Mouse (Mus musculus) right cerebral cortex, postnatal 36 days (tissue): Measurements from ENCODE around the gene Tacc3.

Source experiments
- DNase-seq, 2 experiments: peaks; one replicate each; pipeline ENCODE4 v3.0.0; 2022; ENCODE audit warnings: low spot score in 2 of 2, mixed read lengths in 1 of 2

The Tacc3 gene

GRCm38 (mm10) chr5:33694848-33695717 is 37.2 kb downstream of the Tacc3 start:
- DNase-seq: peak in 1 of 2 experiments; percentile 29

GRCm38 (mm10) chr5:33695718-33696121 is 37.8 kb downstream of the Tacc3 start:
- DNase-seq: no peak

- DNase-seq: no peak
Observed at GRCm38 (mm10) chr5:33696430-33696829, 38.5 kb downstream of the Tacc3 start.

GRCm38 (mm10) chr5:33697534-33697933 is 39.6 kb downstream of the Tacc3 start:
- no peak for DNase-seq

GRCm38 (mm10) chr5:33697947-33698512 is 40.1 kb downstream of the Tacc3 start:
- peak; percentile 44 to 64 for DNase-seq

GRCm38 (mm10) chr5:33698669-33699068 is 40.7 kb downstream of the Tacc3 start:
- DNase-seq: no peak

- DNase-seq: no peak
Observed at GRCm38 (mm10) chr5:33700010-33700409, 42.1 kb downstream of the Tacc3 start.

GRCm38 (mm10) chr5:33701832-33702231 is 43.9 kb downstream of the Tacc3 start:
- no peak for DNase-seq

- DNase-seq: no peak
Observed at GRCm38 (mm10) chr5:33703999-33704398, 46.1 kb downstream of the Tacc3 start.

GRCm38 (mm10) chr5:33704945-33705611 is 47.1 kb downstream of the Tacc3 start:
- DNase-seq: peak in 1 of 2 experiments; percentile 47

- DNase-seq: no peak
Observed at GRCm38 (mm10) chr5:33705612-33706349, 47.9 kb downstream of the Tacc3 start.

- DNase-seq: no peak
Observed at GRCm38 (mm10) chr5:33706350-33706629, 48.4 kb downstream of the Tacc3 start.

GRCm38 (mm10) chr5:33707163-33707562 is 49.2 kb downstream of the Tacc3 start:
- no peak for DNase-seq

- DNase-seq: no peak
Observed at GRCm38 (mm10) chr5:33709037-33709436, 51.1 kb downstream of the Tacc3 start.

- no peak for DNase-seq
Observed at GRCm38 (mm10) chr5:33712550-33712949, 54.6 kb downstream of the Tacc3 start.

- no peak for DNase-seq
Observed at GRCm38 (mm10) chr5:33715182-33715581, 57.3 kb downstream of the Tacc3 start.

- no peak for DNase-seq
Observed at GRCm38 (mm10) chr5:33716467-33716866, 58.5 kb downstream of the Tacc3 start.

- DNase-seq: no peak
Observed at GRCm38 (mm10) chr5:33718460-33718859, 60.5 kb downstream of the Tacc3 start.

- DNase-seq: no peak
Observed at GRCm38 (mm10) chr5:33720852-33721490, 63.0 kb downstream of the Tacc3 start.

- DNase-seq: no peak
Observed at GRCm38 (mm10) chr5:33721541-33722265, 63.8 kb downstream of the Tacc3 start, which contains the start of gene Fgfr3. Fgfr3 (plus strand) TSS chr5:33721674.
